Mouse (Mus musculus): ENCODE results near the gene Sult1a1. TPM values are rescaled to one million over a fixed set of nuclear protein-coding genes. Genes with fewer than 3 reads are reported as not detected.

The Sult1a1 gene
- 10 to 100 TPM; 10.7 to 16.5 TPM for total RNA-seq (2021)
- long read RNA-seq, experiment 1, transcript Sult1a1-202 (8 exons, 1,289 nt), result major isoform, 12 of 13 reads
- long read RNA-seq, experiment 1, partial matches to known transcripts, result 0 of 13 reads
- long read RNA-seq, experiment 1, other reads (novel, unspliced or antisense), result 1 of 13 reads
- long read RNA-seq, experiment 2, transcript Sult1a1-202 (8 exons, 1,289 nt), result major isoform, 9 of 11 reads
- long read RNA-seq, experiment 2, partial matches to known transcripts, result 0 of 11 reads
- long read RNA-seq, experiment 2, other reads (novel, unspliced or antisense), result 2 of 11 reads

- peak in 1 of 2 experiments; percentile 54 for DNase-seq (ENCODE audit: low spot score in 2 of 2)
Measured at GRCm38 (mm10) chr7:126676207-126676606, at the start of gene Sult1a1. Sult1a1 (minus strand) TSS chr7:126676432.

- DNase-seq (ENCODE audit: low spot score in 2 of 2), result no peak
Measured at GRCm38 (mm10) chr7:126725667-126726066, 49.4 kb upstream of the Sult1a1 start.

- no peak for DNase-seq (ENCODE audit: low spot score in 2 of 2)
Measured at GRCm38 (mm10) chr7:126725077-126725476, 48.8 kb upstream of the Sult1a1 start.

- no peak for DNase-seq (ENCODE audit: low spot score in 2 of 2)
Measured at GRCm38 (mm10) chr7:126721635-126722034, 45.4 kb upstream of the Sult1a1 start.

GRCm38 (mm10) chr7:126718787-126719337 lies 42.6 kb upstream of the Sult1a1 start:
- DNase-seq (ENCODE audit: low spot score in 2 of 2), result no peak

- DNase-seq (ENCODE audit: low spot score in 2 of 2), result no peak
Measured at GRCm38 (mm10) chr7:126717566-126717965, 41.3 kb upstream of the Sult1a1 start.

- no peak for DNase-seq (ENCODE audit: low spot score in 2 of 2)
Measured at GRCm38 (mm10) chr7:126715679-126716078, 39.4 kb upstream of the Sult1a1 start.

GRCm38 (mm10) chr7:126711910-126712309 lies 35.7 kb upstream of the Sult1a1 start:
- DNase-seq (ENCODE audit: low spot score in 2 of 2), result no peak

- DNase-seq (ENCODE audit: low spot score in 2 of 2), result no peak
Measured at GRCm38 (mm10) chr7:126710266-126710665, 34.0 kb upstream of the Sult1a1 start.

- DNase-seq (ENCODE audit: low spot score in 2 of 2), result no peak
Measured at GRCm38 (mm10) chr7:126708175-126708952, 32.1 kb upstream of the Sult1a1 start.

- DNase-seq (ENCODE audit: low spot score in 2 of 2), result no peak
Measured at GRCm38 (mm10) chr7:126707442-126708174, 31.4 kb upstream of the Sult1a1 start, which contains the start of gene Coro1a. Coro1a (minus strand) TSS chr7:126707787.

GRCm38 (mm10) chr7:126704121-126704980 lies 28.1 kb upstream of the Sult1a1 start:
- DNase-seq (ENCODE audit: low spot score in 2 of 2), result peak; percentile 86 to 93

GRCm38 (mm10) chr7:126703757-126704077 lies 27.5 kb upstream of the Sult1a1 start:
- no peak for DNase-seq (ENCODE audit: low spot score in 2 of 2)

- DNase-seq (ENCODE audit: low spot score in 2 of 2), result no peak
Measured at GRCm38 (mm10) chr7:126702861-126703756, 26.9 kb upstream of the Sult1a1 start.

- no peak for DNase-seq (ENCODE audit: low spot score in 2 of 2)
Measured at GRCm38 (mm10) chr7:126702358-126702757, 26.1 kb upstream of the Sult1a1 start.

- DNase-seq (ENCODE audit: low spot score in 2 of 2), result no peak
Measured at GRCm38 (mm10) chr7:126701559-126702357, 25.5 kb upstream of the Sult1a1 start.

- peak; percentile 92 to 93 for DNase-seq (ENCODE audit: low spot score in 2 of 2)
Measured at GRCm38 (mm10) chr7:126701070-126701469, 24.8 kb upstream of the Sult1a1 start.

Measured in layer of hippocampus, postnatal 14 days (tissue).